Comparison of ENCODE assay signal across 27 mouse cellular contexts in genomic region chr3:25629198-25629597, GRCm38 (mm10).
"Had no signal": no experiment of that assay in that cellular context is flagged by ENCODE, and none has a peak within 500 bp of the region (broad histone marks: within the 10 kb centered on the region; RNA-seq: fewer than 3 reads in every experiment).

No protein-coding gene starts in this region.

- H3K9me3 ChIP-seq: heart, embryonic 13.5 days; heart, embryonic 15.5 days; hindbrain, embryonic 13.5 days; hindbrain, embryonic 15.5 days; kidney, embryonic 15.5 days; limb, embryonic 15.5 days; liver, embryonic 13.5 days; liver, embryonic 15.5 days had no signal

- H3K27me3 ChIP-seq: heart, embryonic 13.5 days; heart, embryonic 15.5 days; hindbrain, embryonic 13.5 days; hindbrain, embryonic 15.5 days; kidney, embryonic 15.5 days; limb, embryonic 15.5 days; liver, embryonic 13.5 days; liver, embryonic 15.5 days had no signal

- H3K4me1 ChIP-seq: heart, embryonic 13.5 days; heart, embryonic 15.5 days; hindbrain, embryonic 13.5 days; hindbrain, embryonic 15.5 days; kidney, embryonic 15.5 days; limb, embryonic 15.5 days; liver, embryonic 13.5 days; liver, embryonic 15.5 days had no signal

- DNase-seq: gastrocnemius, postnatal 14 days; gastrocnemius, postnatal 36 days; heart, adult 11 months; heart, adult 2 months; heart, postnatal 14 days; heart, postnatal 36 days; kidney, adult 11 months; kidney, adult 2 months; kidney, adult 9 months; kidney, postnatal 14 days; kidney, postnatal 36 days; layer of hippocampus, adult 9-11 months; layer of hippocampus, postnatal 36 days; left cerebral cortex, postnatal 4 days; liver, embryonic 13.5 days; liver, postnatal 0 days had no signal

- H3K27ac ChIP-seq: heart, adult 2 months; heart, embryonic 13.5 days; heart, embryonic 15.5 days; hindbrain, embryonic 13.5 days; hindbrain, embryonic 15.5 days; hindbrain, postnatal 0 days; kidney, embryonic 15.5 days; kidney, postnatal 0 days; limb, embryonic 15.5 days; liver, embryonic 13.5 days; liver, embryonic 15.5 days had no signal

- H3K4me3 ChIP-seq: heart, adult 2 months; heart, embryonic 13.5 days; heart, embryonic 15.5 days; hindbrain, embryonic 13.5 days; hindbrain, embryonic 15.5 days; kidney, embryonic 15.5 days; limb, embryonic 15.5 days; liver, embryonic 13.5 days; liver, embryonic 15.5 days had no signal

- H3K9ac ChIP-seq: heart, embryonic 13.5 days; heart, embryonic 15.5 days; hindbrain, embryonic 13.5 days; hindbrain, embryonic 15.5 days; kidney, embryonic 15.5 days; limb, embryonic 15.5 days; liver, embryonic 13.5 days; liver, embryonic 15.5 days; liver, postnatal 0 days had no signal

- H3K36me3 ChIP-seq: heart, embryonic 13.5 days; heart, embryonic 15.5 days; hindbrain, embryonic 13.5 days; hindbrain, embryonic 15.5 days; kidney, embryonic 15.5 days; limb, embryonic 15.5 days; liver, embryonic 13.5 days; liver, embryonic 15.5 days had no signal

- ATAC-seq: hindbrain, postnatal 0 days; intestine, embryonic 16.5 days; liver, postnatal 0 days had no signal

- H3K4me2 ChIP-seq: heart, embryonic 11.5 days; heart, embryonic 13.5 days; heart, embryonic 15.5 days; hindbrain, embryonic 13.5 days; hindbrain, embryonic 15.5 days; kidney, embryonic 15.5 days; limb, embryonic 15.5 days; liver, embryonic 13.5 days; liver, embryonic 15.5 days had no signal
